Mouse (Mus musculus) CH12F3 (cell line): ENCODE results near the gene Vmn1r131.
"Not testable (repeated sequence)": the region's sequence is repeated elsewhere in the genome, so short reads cannot be mapped to it uniquely, and the experiment has no call there.

Source experiments
- in situ Hi-C: fragments of 300-500 bp; cut with MboI; formaldehyde crosslinking; loops from 2 replicates; pipeline ENCODE4 v1.14.3; 2020; ENCODE audit warnings: low sequenced_read_pairs

Vmn1r131 gene

DNA sequence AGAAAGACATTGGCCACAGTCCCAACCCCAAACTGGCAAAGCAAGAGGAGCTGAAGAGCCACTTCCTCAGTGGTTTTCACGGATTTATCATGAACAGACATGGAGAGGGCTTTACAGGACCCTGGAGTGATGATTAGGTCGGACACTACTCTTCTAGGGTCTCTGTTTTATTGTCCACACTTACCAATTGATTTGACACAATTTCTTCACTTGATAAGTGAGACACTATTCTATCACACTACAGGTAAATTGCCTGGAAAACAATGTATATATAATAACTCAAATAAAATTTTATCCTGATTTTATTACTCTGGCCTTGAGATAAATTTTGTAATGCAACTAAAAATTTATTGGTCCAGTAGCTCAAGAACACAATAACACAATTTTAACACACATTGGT, at the start of gene Vmn1r131:
Gene Vmn1r131 (minus strand): TSS at position 101 of the 400 bp plus-strand sequence.
- in situ Hi-C loops = not testable (repeated sequence)

DNA sequence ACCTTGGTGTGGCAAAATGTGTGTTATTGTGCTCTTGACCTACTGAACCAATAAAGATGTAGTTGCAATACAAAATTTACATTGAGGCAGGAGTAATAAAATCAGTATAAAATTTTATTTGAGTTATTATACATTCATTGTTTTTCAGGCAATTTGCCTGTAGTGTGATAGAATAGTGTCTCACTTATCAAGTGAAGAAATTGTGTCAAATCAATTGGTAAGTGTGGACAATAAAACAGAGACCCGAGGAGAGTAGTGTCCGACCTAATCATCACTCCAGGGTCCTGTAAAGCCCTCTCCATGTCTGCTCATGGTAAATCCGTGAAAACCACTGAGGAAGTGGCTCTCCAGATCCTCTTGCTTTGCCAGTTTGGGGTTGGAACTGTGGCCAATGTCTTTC, 34.4 kb downstream of the Vmn1r131 start, which contains the start of gene Vmn1r130:
Gene Vmn1r130 (plus strand): TSS at position 301 of the 400 bp plus-strand sequence.
- in situ Hi-C loops = not testable (repeated sequence)
